Mouse (Mus musculus): ENCODE measurements around the gene Tulp4.
"Not testable (repeated sequence)": the region's sequence is repeated elsewhere in the genome, so short reads cannot be mapped to it uniquely, and the experiment has no call there.

Tulp4 gene

DNA sequence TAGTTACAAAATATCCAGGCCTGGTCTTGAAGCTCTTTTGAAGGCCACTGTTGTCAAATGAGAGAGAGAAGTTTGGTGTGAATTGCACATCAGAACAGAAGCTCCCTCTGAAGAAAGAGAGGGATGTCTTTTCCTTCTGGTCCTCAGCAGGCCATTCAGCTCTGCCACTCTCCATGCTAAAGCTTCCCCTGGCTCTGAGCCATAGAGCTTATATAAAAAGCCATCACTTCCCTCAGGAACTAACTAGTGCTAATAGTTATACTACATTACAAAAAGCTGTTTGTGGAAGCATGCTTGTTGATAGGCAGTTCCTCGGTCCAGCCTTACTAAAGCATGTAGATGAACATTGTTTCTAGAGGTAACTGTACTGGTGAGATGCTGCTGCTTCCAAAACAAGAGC is 89.2 kb downstream of the Tulp4 start:
- DNase-seq: peak; percentile 52

DNA sequence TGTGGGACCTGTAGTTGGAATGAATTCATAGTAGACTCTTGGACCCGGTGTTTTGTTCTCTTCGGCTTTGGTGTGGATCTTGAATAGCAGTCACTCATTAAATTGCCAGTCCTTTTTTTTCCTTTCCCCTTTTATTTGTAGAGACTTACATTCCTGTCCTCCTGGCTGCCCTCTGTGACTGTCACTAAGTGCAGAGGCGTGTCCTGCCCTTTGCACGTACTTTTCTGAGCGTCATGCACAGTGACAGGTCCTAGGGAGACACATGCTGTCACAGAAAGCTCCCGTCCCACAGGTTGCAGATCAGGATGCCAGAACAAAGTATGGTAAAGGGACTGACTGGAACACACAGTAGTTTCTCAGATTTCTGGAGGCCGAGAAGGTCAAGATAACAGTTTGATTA is 91.3 kb downstream of the Tulp4 start:
- DNase-seq: no peak

DNA sequence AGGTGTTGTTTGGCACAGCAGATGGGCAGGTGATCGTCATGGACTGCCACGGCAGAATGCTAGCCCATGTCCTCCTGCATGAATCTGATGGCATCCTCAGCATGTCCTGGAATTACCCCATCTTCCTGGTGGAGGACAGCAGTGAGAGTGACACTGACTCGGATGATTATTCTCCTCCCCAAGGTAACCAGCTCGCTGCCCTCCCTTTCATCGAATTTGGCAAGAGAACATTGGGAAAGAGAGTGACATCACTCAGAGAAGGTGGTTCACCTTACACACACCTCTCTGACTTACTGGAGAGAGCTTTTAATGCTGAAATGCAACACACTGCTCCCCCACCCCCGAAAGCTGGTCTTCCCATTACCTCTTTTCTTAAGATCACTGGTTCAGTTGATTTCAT is 92.4 kb downstream of the Tulp4 start:
- DNase-seq: no peak

DNA sequence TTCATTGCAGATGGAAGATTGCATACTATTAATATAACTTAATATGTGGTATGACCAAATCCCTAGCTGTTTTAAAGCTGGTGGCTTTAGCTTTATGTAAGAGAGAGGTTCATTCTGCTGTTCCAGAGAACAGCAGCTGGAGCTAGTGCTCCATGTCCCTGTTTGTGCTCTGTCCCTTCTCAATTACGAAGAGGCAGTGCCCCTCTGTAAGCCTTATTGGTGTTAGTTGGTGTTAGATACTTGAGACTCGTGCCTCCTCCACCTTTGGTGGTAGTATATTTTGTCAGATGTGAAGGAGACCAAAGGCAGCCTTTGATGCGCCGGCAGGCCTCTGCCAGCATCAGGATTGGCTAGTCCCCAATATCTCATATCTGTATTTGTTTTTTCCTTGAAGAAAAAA is 92.9 kb downstream of the Tulp4 start:
- DNase-seq: no peak

DNA sequence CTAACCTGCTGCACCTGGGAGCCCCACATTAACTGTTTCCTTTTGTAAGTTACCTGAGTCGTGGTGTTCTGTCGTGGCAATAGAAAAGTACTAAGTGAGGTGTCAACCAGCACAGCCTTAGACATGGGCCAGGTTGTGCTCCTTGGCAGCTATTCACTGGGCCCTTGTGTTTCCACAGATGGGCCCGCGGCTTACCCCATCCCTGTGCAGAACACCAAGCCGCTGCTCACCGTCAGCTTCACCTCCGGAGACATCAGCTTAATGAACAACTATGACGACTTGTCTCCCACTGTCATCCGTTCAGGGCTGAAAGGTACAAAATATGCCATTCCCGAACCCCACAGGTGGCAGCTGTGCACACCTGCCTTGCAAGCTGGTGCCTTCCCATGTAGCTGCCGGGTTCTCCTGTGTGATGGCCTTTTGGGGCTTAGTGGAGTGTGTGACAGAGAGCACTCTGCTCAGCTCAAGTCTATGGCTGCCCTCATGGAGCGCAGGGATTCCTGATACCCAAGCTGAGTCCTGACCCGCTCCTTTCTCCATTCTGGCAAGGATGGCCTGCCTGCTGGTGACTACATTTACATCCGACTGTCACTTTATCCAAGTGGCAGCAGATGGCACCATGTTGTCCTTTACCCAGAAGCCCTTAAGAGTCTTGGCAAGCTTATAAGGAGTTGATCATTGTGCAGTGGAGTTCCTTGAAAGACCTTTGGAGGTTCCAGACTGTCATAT is 95.4 kb downstream of the Tulp4 start:
- DNase-seq: peak; percentile 88

DNA sequence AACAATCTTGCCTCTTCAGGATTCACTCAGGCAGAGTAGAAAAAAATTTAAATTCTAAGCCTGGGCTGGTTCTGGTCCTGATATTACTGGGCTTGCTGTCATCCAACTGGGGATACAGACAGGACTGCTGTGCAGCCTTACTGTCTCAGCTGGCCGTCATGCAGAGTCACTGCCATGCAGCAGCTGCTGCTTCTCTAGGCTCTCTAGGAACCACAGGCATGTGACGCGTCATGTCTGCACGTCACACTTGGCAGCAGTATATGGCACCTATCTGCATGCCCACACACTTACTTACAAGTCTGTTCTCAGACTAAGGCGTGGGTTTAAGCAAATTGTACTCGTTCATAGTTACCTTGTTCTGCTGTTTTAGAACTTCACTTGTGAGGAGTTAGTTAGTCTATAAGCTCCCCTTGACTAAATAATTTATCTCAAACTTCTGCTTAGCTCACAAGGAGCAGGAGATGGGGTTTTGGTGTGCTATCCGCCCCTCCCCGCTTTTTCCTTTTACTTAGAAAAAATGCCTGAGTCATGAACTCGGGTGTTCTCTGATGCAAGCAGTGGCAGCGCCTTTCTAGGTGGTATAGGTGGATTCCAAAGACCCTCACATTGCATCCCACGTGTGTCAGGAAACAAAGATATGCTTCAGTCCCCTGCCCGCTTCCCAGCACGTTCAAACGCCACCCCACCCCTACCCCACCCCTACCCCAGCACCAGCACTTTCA is 96.3 kb downstream of the Tulp4 start:
- DNase-seq: no peak

DNA sequence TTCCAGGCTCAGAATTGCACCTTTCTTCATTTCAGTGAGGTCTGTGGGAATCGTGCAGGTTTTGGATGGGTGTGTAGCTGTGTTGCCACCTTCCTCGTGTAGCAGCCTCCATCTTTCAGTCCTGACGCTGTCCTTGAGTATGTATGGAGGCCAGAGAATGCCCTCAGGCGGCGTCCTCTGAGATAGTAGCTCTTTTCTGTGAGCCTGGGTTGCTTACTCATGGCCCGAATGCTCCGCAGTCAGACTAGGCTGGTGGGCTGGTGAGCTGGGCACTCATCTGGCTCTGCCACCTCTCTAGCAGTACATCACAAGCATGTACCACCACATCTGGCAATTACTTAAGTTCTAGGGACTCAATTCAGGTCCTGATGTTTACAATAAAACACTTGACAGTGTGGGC is 96.9 kb downstream of the Tulp4 start:
- no peak for DNase-seq

DNA sequence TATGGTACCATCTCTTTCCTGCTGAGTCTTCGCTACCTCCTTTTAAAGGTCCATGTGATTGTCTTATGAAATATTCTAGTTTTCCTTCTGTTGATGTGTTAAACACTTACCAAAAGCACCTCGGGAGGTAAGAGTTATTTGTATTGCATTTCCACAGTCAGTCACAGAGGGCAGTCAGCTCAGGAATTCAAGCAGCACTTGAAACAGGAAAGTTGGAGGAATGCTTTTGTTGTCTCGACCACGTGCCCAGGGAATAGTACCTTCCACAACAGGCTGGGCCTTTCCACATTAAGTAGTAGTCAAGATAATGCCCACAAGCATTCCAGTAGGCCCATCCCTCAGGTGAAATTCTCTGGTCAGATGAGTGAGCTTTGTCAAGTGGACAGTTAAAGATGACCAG is 97.6 kb downstream of the Tulp4 start:
- no peak for DNase-seq

DNA sequence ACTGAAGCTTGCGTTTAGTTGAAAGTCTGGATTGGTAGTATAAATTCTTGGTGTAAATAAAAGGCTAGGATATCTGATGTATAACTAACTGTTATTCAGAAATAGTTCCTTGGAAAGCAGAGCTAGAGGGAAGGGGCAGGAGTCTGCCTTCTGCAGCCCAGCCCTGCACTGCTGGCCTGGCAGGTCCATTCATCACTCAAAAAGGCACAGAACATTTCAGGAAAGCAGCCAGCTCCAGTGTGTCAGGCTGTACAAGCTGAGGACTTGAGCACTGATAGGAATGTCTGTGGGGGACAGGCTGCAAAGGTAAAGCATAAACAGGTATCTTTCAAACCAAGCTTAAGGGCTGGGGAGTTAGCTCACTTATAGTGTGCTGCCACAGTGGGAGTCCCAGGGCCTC is 105.5 kb downstream of the Tulp4 start:
- no peak for DNase-seq

DNA sequence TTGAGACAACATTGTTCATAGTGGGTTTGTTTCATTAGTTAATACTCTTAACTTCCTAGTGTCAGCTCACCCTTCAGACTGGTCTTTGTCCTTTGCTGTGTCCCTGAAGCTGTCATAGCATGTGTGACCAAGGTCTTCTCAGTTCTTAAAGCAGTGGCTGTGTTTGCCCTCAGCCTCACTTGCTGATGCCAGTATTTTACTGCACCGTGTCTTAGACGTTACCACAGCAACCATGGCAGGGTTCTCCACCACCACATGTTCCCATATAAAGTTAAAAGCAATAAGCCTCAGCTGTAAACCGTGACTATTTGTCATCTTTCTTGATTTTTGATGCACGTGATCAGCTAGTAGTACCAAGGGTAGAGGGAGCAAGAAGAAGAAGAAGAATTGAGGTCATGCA is 109.4 kb downstream of the Tulp4 start:
- no peak for DNase-seq

DNA sequence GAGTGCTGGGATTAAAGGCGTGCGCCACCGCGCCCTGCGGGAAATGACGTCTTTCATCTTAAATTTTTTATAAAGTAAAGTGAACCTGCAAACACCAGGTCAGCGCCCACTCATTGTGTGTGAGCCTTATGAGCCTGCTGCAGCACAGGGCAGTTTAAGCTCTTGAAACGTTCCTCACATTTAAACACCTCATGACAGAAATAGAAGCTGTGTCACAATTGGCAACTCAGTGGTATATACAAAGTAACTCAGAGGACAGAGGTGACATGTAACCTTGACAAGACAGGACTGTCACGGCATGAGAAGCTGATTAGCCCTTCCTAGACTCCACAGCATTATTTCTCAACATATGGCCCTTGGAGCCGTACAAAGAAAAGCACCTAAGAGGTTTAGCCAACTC is 110.3 kb downstream of the Tulp4 start:
- no peak for DNase-seq

DNA sequence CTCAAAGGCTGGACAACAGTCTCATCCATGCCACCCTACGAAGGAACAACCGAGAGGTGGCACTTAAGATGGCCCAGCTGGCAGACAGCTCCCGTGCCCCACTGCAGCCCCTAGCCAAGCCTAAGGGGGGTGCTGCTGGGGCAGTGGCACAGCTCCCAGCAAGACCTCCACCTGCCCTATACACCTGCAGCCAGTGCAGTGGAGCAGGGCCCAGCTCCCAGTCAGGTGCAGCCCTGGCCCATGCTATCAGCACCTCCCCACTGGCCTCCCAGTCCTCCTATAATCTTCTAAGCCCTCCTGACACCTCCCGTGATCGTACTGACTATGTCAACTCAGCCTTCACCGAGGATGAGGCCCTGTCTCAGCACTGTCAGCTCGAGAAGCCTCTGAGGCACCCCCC is 126.4 kb downstream of the Tulp4 start:
- DNase-seq: not testable (repeated sequence)

DNA sequence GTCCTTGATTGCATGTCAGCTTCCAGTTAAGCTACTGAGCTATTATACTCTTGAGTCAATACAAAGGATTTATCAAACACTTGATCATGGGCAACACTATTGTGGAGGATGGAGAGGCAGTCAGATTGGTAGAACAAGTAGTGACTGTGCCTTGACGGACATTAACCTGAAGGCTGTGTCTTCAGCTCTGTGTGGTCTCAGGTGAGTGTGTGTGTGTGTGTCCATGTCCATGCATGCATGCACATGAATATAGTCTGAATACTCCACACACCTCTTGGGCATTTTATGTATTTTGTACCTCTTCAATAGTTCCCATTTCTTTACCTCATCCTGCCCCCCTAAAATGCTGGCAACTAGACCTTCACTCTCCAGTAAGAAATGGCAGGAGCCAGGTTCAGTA is 145.1 kb downstream of the Tulp4 start:
- DNase-seq: not testable (repeated sequence)

DNA sequence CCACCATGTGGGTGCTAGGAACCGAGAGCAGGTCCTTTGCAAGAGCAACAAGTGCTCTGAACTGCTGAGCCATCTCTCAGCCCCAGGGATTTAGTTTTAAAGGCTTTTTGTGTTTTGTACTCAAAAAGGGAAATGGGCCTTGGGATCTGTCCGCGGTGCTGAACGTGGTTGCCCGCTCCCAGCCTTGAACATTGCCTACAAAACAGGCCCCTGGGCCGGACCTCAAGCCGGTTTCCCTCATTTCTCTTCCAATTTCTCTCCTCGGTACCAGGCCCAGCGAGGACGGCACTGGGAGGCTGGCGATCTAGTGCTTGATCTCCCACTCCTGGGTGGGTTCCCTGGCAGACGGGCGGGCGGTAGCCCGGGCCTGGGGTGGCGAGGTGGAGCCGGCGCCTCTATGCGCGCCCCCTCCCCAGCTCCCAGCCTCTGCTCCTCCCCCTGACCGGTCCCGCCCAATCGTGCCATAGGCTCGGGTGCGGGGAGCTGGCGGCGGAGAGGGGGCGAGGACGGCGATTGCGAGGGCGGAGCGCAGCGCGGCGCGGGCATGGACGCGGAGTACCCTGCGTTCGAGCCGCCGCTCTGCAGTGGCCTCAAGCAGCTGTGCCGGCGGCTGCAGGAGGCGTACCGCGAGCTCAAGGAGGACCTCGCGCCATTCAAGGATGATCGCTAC is 150.3 kb downstream of the Tulp4 start, which contains the start of gene Tmem181a:
Tmem181a (plus strand) TSS at position 461 of the 670 bp plus-strand sequence.
- DNase-seq: not testable (repeated sequence)

DNA sequence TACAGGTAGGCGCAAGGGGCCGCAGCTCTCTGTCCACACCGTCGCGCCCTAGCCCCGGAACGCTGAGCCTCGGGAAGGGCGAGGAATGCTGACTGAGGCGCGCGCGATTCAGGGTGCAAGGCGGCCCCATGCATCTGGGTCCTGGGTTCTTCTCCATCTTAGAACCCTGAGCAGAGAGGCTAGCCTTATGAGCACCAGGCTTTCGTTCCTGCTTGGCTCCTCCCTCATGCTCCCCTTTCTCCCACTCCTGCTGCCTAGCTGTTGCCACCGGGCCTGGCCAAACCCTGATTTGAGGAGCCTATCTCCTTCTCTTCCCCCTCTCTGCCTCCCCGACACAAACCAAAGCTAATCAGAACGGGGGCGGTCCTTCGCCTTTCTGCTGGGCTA is 150.8 kb downstream of the Tulp4 start:
- DNase-seq: peak; percentile 84

DNA sequence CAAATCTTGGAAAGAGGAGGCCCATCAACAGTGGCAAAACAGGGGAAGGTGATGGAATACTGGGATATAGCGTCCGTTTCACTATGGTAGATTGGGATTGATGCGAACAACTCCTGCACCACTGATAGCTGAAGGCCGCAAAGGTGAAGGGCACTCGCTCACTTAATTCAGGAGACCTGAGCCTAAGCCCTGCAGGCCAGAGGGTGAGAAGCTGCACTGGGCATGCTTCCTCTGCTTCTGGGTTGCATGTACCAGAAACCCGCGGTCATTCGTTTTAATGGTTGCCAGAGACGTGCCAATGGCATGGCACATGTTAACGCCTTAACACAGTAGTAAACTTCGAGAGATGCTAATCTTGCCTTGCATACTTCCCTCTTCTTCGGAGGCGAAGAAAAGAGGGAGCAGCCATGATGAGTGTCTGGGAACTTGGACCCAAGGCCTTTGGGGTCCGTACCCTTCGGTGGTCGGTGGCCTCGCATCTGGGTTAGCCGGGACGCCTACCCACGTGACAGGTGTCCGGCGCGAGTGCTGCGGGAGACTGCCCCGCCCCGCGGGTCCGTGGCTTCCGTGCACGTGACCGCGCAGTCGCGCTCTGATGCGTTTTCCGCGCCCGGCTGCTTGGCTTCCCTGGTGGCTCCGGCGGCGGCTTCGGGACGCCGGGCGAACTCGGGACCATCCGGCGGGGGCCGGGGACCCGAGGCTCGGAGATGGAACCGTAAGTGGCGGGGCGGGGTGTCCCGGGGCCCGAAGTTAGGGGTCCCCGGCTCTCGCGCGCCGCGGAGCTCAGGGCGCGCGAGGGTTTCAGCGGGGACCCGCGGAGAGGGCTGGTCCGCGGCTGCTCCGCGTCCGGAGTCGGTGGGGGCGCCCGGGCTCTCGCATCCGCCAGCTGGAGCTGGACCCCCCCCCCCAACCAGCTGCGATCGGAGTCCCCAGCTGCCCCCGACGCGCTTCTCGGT is 163.9 kb downstream of the Tulp4 start:
- not testable (repeated sequence) for DNase-seq

DNA sequence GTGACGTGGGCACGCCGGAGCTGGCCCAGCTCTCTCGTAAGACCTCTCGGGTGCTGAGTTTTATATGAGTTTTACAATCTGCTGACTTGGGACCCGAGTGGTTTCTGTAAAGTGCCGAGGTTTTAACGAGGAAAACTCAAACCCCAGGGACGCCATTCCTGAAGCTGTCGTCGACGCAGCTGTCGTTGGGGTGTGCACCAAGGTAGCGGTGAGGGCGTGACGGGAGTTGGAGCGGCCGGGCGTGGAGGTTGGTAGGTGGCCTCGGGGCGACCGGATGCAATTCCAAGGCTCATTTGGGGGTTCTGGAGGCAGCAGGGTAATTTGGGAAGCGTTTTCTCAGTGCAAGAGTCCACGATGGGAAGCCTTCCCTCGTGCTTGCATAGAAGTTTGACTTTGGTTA is 164.6 kb downstream of the Tulp4 start:
- not testable (repeated sequence) for DNase-seq

DNA sequence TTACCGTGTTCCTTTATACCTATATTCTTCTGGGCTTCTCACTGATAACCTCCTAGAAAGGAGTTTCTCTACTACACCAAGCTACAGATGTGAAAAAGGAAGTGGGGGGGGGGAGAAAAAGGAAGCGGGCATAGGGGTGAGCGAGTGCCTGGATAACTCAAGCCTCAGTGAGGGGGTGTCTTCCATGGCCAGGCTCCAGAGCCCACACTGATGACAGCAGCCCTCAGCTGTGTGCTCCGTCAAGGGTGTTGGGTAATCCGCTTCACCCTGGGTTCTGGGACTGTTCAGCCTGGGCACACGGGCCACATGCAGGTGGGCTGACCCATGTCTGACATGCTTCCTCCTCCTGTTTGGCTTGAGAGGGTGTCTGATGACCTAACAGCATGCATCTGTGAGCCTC is 165.7 kb downstream of the Tulp4 start:
- not testable (repeated sequence) for DNase-seq

DNA sequence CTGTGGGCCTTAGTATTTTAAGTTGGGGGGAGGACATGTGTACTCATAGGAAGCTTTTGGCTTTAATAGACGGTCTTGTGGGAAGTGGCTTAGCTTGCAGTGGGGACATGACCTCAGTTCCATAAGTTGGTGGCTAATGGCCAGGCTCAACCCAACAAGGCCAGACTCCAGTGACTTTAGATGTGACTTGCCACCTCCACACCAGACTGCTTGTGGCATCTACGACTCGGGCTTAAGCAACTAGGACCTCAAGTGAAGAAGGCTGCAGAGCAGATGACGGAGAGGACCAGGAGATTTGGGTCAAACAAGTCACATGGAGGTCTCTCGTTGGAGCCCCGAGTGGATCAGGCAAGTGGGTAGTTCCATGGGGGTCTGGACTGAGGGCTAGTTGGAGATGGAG is 168.5 kb downstream of the Tulp4 start:
- DNase-seq: not testable (repeated sequence)

DNA sequence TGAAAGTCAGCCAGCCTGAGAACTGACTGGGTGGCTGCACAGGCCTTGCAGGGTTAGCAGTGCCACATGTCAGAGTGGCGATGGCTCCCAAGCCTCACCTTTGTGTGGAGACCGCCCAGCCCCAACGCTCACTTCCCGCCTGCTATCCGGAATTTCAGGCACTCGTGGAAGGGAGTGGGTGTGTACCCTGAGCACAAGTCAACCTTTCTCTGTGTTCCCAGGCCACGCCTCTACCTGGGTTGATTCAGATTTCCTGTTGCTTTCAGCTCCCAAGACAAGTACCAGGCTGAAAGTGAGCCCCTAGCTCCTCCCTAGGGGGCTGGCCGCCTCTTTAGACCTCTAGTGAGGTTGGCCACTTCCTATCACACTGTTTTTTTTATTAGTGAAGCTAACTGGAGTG is 173.0 kb downstream of the Tulp4 start:
- not testable (repeated sequence) for DNase-seq

DNA sequence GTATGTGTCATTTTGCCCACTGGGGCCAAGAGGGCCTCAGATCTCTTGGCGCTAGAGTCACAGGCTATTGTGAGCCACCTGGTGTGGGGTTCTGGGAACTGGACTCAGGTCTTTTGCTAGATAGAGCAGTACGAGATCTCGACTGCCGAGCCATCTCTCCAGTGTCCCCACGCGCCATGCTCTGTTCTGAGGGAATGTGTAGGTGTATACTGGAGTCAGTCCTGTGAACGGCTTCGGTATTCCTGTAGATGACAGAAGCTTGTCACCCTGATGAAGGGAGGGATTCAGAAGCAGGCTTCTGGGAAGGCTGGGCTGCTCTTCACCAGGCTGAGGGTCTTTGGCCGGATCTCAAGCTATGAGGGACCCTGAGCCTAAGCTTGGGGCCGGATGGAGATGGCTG is 173.5 kb downstream of the Tulp4 start:
- DNase-seq: not testable (repeated sequence)

DNA sequence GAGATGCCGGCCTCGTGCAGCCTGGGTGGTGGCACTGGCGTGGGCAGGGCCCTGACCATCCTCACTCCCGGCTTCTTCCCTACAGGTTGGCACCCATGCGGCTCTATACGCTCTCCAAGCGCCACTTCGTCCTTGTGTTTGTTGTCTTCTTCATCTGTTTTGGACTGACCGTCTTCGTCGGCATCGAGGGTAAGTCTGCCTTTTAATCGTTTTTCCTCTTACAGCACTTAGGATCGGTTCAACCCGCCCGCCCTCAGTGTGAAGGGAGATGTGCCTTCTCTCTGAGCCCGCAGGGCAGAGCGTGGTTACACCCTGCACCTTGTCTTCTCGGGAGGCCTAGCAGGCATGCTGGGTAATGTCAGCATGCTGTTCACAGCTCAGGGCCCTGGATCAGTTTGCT is 174.3 kb downstream of the Tulp4 start:
- DNase-seq: not testable (repeated sequence)

DNA sequence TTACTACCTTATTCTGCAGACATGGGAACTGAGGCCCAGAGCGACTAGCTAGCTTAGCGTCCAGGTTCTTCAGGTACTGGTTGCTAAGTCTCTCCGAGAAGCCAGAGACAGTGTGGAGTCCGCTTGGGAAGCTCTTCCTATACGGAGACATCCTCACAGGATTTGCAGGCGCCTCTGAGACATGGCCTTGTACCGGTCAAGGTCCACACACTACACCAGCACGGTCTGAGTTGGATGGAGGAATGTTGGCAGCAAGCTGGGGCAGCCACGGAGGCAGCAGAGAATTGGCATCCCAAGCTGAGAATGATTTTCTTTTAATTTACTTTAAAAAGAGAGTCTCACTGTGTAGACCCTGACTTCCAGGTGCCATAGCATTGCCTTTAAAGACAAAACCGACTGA is 176.9 kb downstream of the Tulp4 start:
- DNase-seq: not testable (repeated sequence)
